9 mouse cellular contexts compared by ENCODE assay signal in genomic region chr1:192449572-192450351, GRCm38 (mm10).
DNase-seq lines count a peak whose midpoint lies in the region; ATAC-seq lines count a peak whose summit lies in the region.
"Had no signal": no experiment of that assay in that cellular context is flagged by ENCODE, and none has a peak within 500 bp of the region (broad histone marks: within the 10 kb centered on the region; RNA-seq: fewer than 3 reads in every experiment).

No protein-coding gene starts in this region.

- H3K27me3 ChIP-seq in kidney, embryonic 14.5 days (ENCODE audit: control insufficient read depth, insufficient read depth, low read length), result no peaks in the 10 kb centered on the region
- no peaks in the 10 kb centered on the region for H3K27me3 ChIP-seq in hindbrain, embryonic 12.5 days

- no peak overlapping the region for H3K27ac ChIP-seq in kidney, embryonic 14.5 days (ENCODE audit: low read depth, low read length)
- H3K27ac ChIP-seq in hindbrain, embryonic 12.5 days, result no peak overlapping the region

- 63% methylated on average over 4 of the region's 4 CpGs for WGBS in kidney, embryonic 14.5 days
- 70% methylated on average over 4 of the region's 4 CpGs for WGBS in hindbrain, embryonic 12.5 days

- H3K9ac ChIP-seq in kidney, embryonic 14.5 days (ENCODE audit: low read depth, low read length), result no peak overlapping the region
- H3K9ac ChIP-seq in hindbrain, embryonic 12.5 days, result no peak overlapping the region

- ATAC-seq in kidney, embryonic 14.5 days (ENCODE audit: low FRiP score, low TSS enrichment), result no peak
- no peak for ATAC-seq in hindbrain, embryonic 12.5 days (ENCODE audit: low FRiP score)
- ATAC-seq in activated CD4-positive, CD25-positive, alpha-beta regulatory T cell, adult 4 months, result no peak

- H3K36me3 ChIP-seq in kidney, embryonic 14.5 days (ENCODE audit: control insufficient read depth, insufficient read depth, low read length), result no peaks in the 10 kb centered on the region
- H3K36me3 ChIP-seq in hindbrain, embryonic 12.5 days, result no peaks in the 10 kb centered on the region

- no peak overlapping the region for H3K4me3 ChIP-seq in kidney, embryonic 14.5 days (ENCODE audit: low read length)
- no peak overlapping the region for H3K4me3 ChIP-seq in hindbrain, embryonic 12.5 days

- no peaks in the 10 kb centered on the region for H3K4me1 ChIP-seq in kidney, embryonic 14.5 days (ENCODE audit: control insufficient read depth, insufficient read depth, low read length)
- H3K4me1 ChIP-seq in hindbrain, embryonic 12.5 days, result peaks cover 3% of the 10 kb centered on the region; the same call in 1 of the 2 replicates

- DNase-seq in kidney, adult 8-10 months, result peak; percentile 22 to 31
- peak; percentile 66 for DNase-seq in ES-CJ7 (ENCODE audit: low read depth, low spot score)
- DNase-seq in brain, adult 2 months (ENCODE audit: low read depth, low spot score), result peak; percentile 90
- DNase-seq in kidney, postnatal 36 days, result peak; percentile 24 to 58
- DNase-seq in embryo, embryonic 9.5 days (ENCODE audit: extremely low spot score), result no peak
- DNase-seq: layer of hippocampus, postnatal 36 days had no signal

- H3K4me2 ChIP-seq in kidney, embryonic 14.5 days (replicated peaks; ENCODE audit: low read depth, low read length), result no peak overlapping the region
- no peak overlapping the region for H3K4me2 ChIP-seq in hindbrain, embryonic 12.5 days (replicated peaks)

- H3K9me3 ChIP-seq in kidney, embryonic 14.5 days (ENCODE audit: control insufficient read depth, low read length), result no peaks in the 10 kb centered on the region
- H3K9me3 ChIP-seq in hindbrain, embryonic 12.5 days (replicated peaks), result no peaks in the 10 kb centered on the region
